Mouse (Mus musculus) liver, embryonic 18 days (tissue): ENCODE data around the gene Krt20. TPM values are rescaled to one million over a fixed set of nuclear protein-coding genes. Genes with fewer than 3 reads are reported as not detected.

ENCODE experiments used
- polyA plus RNA-seq: library from polyadenylated mRNA; depleted of rRNA; stranded (reverse); fragments of >200 nt; gene quantifications from 2 replicates; pipeline ENCODE4 v1.2.3, GENCODE M21; 2012; rRNA removed

Krt20 gene
- polyA plus RNA-seq, result 12.1 and 18.7 TPM in 2 replicates

DNA sequence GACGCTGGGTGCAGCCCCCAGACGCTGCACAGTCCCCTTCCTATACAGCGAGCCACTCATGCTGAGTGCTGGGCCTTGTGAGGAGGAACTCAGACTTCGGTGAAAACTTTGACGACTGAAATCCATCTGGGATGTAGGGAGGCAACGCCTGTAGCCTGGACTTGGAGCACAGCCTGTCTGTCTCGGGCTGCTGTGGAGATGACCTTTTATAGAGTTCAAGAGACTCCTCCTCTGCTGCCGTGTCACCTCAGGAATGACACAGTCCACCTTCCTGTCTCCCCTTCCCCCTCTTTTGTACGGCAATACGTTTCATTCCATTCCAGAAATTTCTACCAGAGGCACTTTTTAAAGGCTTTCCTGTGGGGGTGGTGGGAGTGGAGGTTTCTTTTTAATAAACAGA is at the start of gene Krt20:
Krt20 (minus strand) TSS at position 179 of the 400 bp plus-strand sequence.

DNA sequence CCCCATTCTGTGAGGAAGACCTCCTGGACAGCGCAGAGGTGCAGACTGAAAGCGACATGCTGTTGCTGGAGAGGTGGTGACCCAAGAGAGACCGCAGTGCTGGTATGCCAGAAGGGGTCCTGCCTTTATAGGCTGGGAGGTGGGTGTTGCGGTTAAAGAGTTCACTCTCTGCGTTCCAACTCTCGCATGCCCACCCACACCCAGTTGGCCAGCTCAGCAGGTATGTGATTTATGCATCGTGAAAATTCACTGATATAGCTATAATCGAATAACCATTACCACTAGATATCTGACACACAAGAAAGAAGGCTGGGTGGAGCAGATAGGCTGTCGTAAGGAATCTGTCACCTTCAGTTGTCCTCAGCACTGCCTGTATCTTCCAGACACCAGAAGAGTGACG is 15.8 kb downstream of the Krt20 start, which contains the start of gene Krt12:
Krt12 (minus strand) TSS at position 101 of the 400 bp plus-strand sequence.

DNA sequence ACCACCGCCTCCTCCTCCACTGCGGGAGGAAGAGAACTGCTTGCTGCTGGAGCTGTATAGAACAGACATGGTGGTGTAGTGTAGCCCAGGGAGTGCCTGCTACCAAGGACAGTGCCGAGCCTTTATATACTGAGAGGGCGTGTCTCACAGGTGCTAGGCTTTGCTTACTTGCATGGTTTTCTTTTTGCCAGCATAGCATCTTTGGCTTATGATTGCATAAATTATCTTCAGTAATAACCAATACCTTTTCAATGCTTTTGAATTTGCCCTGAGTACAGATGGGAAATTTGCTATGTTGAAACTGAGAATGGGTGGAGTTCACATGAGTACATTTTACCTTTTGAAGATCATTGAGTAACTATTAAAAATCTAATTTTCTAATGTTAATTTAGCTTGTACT is 48.7 kb downstream of the Krt20 start, which contains the start of gene Krt10:
Krt10 (minus strand) TSS at position 101 of the 400 bp plus-strand sequence.

Other genes with a start within 250 kb of the Krt20 start
- gene Smarce1, start 207.1 kb downstream of the Krt20 start, polyA plus RNA-seq, result 38.1 and 45.5 TPM in 2 replicates
- gene Krt222, start 194.1 kb downstream of the Krt20 start, polyA plus RNA-seq, result 0.05 and 0.12 TPM in 2 replicates
- gene Krt24, start 152.9 kb downstream of the Krt20 start, polyA plus RNA-seq, result not detected in 2 replicates
- gene Krt25, start 115.2 kb downstream of the Krt20 start, polyA plus RNA-seq, result 0.03 TPM in 1 of 2 replicates, not detected in the other
- not detected in 2 replicates for gene Krt26, start 100.2 kb downstream of the Krt20 start, polyA plus RNA-seq
- gene Krt27, start 87.0 kb downstream of the Krt20 start, polyA plus RNA-seq, result not detected in 2 replicates
- gene Krt28, start 63.2 kb downstream of the Krt20 start, polyA plus RNA-seq, result not detected in 2 replicates
- 1.5 and 1.7 TPM in 2 replicates for gene Krt10, start 48.8 kb downstream of the Krt20 start, polyA plus RNA-seq
- 0.05 TPM in 1 of 2 replicates, not detected in the other for gene Krt12, start 15.9 kb downstream of the Krt20 start, polyA plus RNA-seq
- 4.7 and 5.5 TPM in 2 replicates for gene Krt23, start 55.0 kb upstream of the Krt20 start, polyA plus RNA-seq
- not detected in 2 replicates for gene Krt39, start 83.2 kb upstream of the Krt20 start, polyA plus RNA-seq
- gene Krt40, start 105.0 kb upstream of the Krt20 start, polyA plus RNA-seq, result not detected in 2 replicates
- gene Krtap3-3, start 112.7 kb upstream of the Krt20 start, polyA plus RNA-seq, result not detected in 2 replicates
- not detected in 2 replicates for gene Krtap3-2, start 118.7 kb upstream of the Krt20 start, polyA plus RNA-seq
- not detected in 2 replicates for gene Gm11939, start 121.3 kb upstream of the Krt20 start, polyA plus RNA-seq
- not detected in 2 replicates for gene Krtap3-1, start 128.5 kb upstream of the Krt20 start, polyA plus RNA-seq
- not detected in 2 replicates for gene Krtap1-5, start 142.9 kb upstream of the Krt20 start, polyA plus RNA-seq
- not detected in 2 replicates for gene Krtap1-4, start 145.5 kb upstream of the Krt20 start, polyA plus RNA-seq
- not detected in 2 replicates for gene Krtap1-3, start 153.2 kb upstream of the Krt20 start, polyA plus RNA-seq
- gene Krtap9-3, start 160.0 kb upstream of the Krt20 start, polyA plus RNA-seq, result not detected in 2 replicates
- gene Gm11938, start 165.2 kb upstream of the Krt20 start, polyA plus RNA-seq, result not detected in 2 replicates
- not detected in 2 replicates for gene Gm11937, start 172.0 kb upstream of the Krt20 start, polyA plus RNA-seq
- not detected in 2 replicates for gene Krtap2-4, start 176.7 kb upstream of the Krt20 start, polyA plus RNA-seq
- not detected in 2 replicates for gene Gm11562, start 182.3 kb upstream of the Krt20 start, polyA plus RNA-seq
- gene Krtap4-1, start 190.1 kb upstream of the Krt20 start, polyA plus RNA-seq, result not detected in 2 replicates
- not detected in 2 replicates for gene Krtap4-2, start 196.9 kb upstream of the Krt20 start, polyA plus RNA-seq
- gene Krtap4-7, start 205.9 kb upstream of the Krt20 start, polyA plus RNA-seq, result not detected in 2 replicates
- gene Gm11555, start 212.1 kb upstream of the Krt20 start, polyA plus RNA-seq, result not detected in 2 replicates
- not detected in 2 replicates for gene Gm11563, start 220.8 kb upstream of the Krt20 start, polyA plus RNA-seq
- gene Krtap4-6, start 227.8 kb upstream of the Krt20 start, polyA plus RNA-seq, result not detected in 2 replicates